Mouse (Mus musculus): ENCODE measurements around the gene Olfr549. TPM values are rescaled to one million over a fixed set of nuclear protein-coding genes. Genes with fewer than 3 reads are reported as not detected.

Olfr549 gene
- polyA plus RNA-seq, 1 experiment, result not detected

- Histone ChIP-seq H3K4me1 (ENCODE audit: control insufficient read depth, insufficient read depth, low read length) (peaks cover 3% of the 10 kb centered on the region; the same call in 1 of the 2 replicates), H3K27ac (ENCODE audit: insufficient read depth, low read depth, low read length) (no peak overlapping the region), H3K4me3 (ENCODE audit: insufficient read depth, low read depth, low read length) (no peak overlapping the region)
- no peak for TF ChIP-seq CTCF (IDR thresholded peaks at IDR 0.05; ENCODE audit: insufficient read depth, low read depth, low read length)
- no peak for TF ChIP-seq POLR2A (IDR thresholded peaks at IDR 0.05; ENCODE audit: insufficient read depth, low read depth, low read length)
- 88% methylated on average over 4 of the region's 4 CpGs for WGBS
Measured at GRCm38 (mm10) chr7:102566219-102566618, 16.5 kb downstream of the Olfr549 start.

GRCm38 (mm10) chr7:102571142-102571541 lies 21.5 kb downstream of the Olfr549 start, which contains the start of gene Olfr550:
Gene Olfr550, plus strand, starts transcription at chr7:102571442.
- no peak within 1 kb of the TSS for H3K27ac ChIP-seq (ENCODE audit: insufficient read depth, low read depth, low read length)
- WGBS, result 88% methylated on average over 8 of the region's 8 CpGs

GRCm38 (mm10) chr7:102573174-102573830 lies 23.6 kb downstream of the Olfr549 start:
- TF ChIP-seq CTCF (IDR thresholded peaks at IDR 0.05; ENCODE audit: insufficient read depth, low read depth, low read length), result no peak
- no peak for TF ChIP-seq POLR2A (IDR thresholded peaks at IDR 0.05; ENCODE audit: insufficient read depth, low read depth, low read length)
- WGBS, result 73% methylated on average over 3 of the region's 3 CpGs
- Histone ChIP-seq H3K4me1 (ENCODE audit: control insufficient read depth, insufficient read depth, low read length) (no peaks in the 10 kb centered on the region), H3K27ac (ENCODE audit: insufficient read depth, low read depth, low read length) (no peak overlapping the region), H3K4me3 (ENCODE audit: insufficient read depth, low read depth, low read length) (no peak overlapping the region)

More at GRCm38 (mm10) chr7:102571142-102571541, 21.5 kb downstream of the Olfr549 start, which contains the start of gene Olfr550:
- no peak for TF ChIP-seq POLR2A (IDR thresholded peaks at IDR 0.05; ENCODE audit: insufficient read depth, low read depth, low read length)
- TF ChIP-seq CTCF (IDR thresholded peaks at IDR 0.05; ENCODE audit: insufficient read depth, low read depth, low read length), result no peak
- no peaks in the 10 kb centered on the region for H3K4me1 ChIP-seq (ENCODE audit: control insufficient read depth, insufficient read depth, low read length)
- no peak within 1 kb of the TSS for H3K4me3 ChIP-seq (ENCODE audit: insufficient read depth, low read depth, low read length)

- TF ChIP-seq POLR2A (IDR thresholded peaks at IDR 0.05; ENCODE audit: insufficient read depth, low read depth, low read length) (no peak), CTCF (IDR thresholded peaks at IDR 0.05; ENCODE audit: insufficient read depth, low read depth, low read length) (no peak)
- no peaks in the 10 kb centered on the region for H3K4me1 ChIP-seq (ENCODE audit: control insufficient read depth, insufficient read depth, low read length)
- WGBS, result 45% methylated on average over 6 of the region's 6 CpGs
- H3K27ac ChIP-seq (ENCODE audit: insufficient read depth, low read depth, low read length), result no peak overlapping the region
- H3K4me3 ChIP-seq (ENCODE audit: insufficient read depth, low read depth, low read length), result no peak overlapping the region
Measured at GRCm38 (mm10) chr7:102575998-102576397, 26.3 kb downstream of the Olfr549 start.

GRCm38 (mm10) chr7:102591786-102592185 lies 42.1 kb downstream of the Olfr549 start, which contains the start of gene Olfr551:
Gene Olfr551, minus strand, starts transcription at chr7:102591886.
- no peak within 1 kb of the TSS for H3K4me3 ChIP-seq (ENCODE audit: insufficient read depth, low read depth, low read length)
- H3K4me1 ChIP-seq (ENCODE audit: control insufficient read depth, insufficient read depth, low read length), result no peaks in the 10 kb centered on the region
- H3K27ac ChIP-seq (ENCODE audit: insufficient read depth, low read depth, low read length), result no peak within 1 kb of the TSS
- WGBS, result 92% methylated on average over 3 of the region's 3 CpGs
- TF ChIP-seq POLR2A (IDR thresholded peaks at IDR 0.05; ENCODE audit: insufficient read depth, low read depth, low read length), result no peak
- TF ChIP-seq CTCF (IDR thresholded peaks at IDR 0.05; ENCODE audit: insufficient read depth, low read depth, low read length), result no peak

GRCm38 (mm10) chr7:102597378-102598031 lies 47.8 kb downstream of the Olfr549 start, which contains the start of gene Olfr552:
Gene Olfr552, plus strand, starts transcription at chr7:102597770.
- 25% methylated on average over 1 of the region's 1 CpGs for WGBS
- Histone ChIP-seq H3K27ac (ENCODE audit: insufficient read depth, low read depth, low read length) (no peak within 1 kb of the TSS), H3K4me3 (ENCODE audit: insufficient read depth, low read depth, low read length) (no peak within 1 kb of the TSS), H3K4me1 (ENCODE audit: control insufficient read depth, insufficient read depth, low read length) (no peaks in the 10 kb centered on the region)
- TF ChIP-seq POLR2A (IDR thresholded peaks at IDR 0.05; ENCODE audit: insufficient read depth, low read depth, low read length) (no peak), CTCF (IDR thresholded peaks at IDR 0.05; ENCODE audit: insufficient read depth, low read depth, low read length) (no peak)

Other genes with a start within 250 kb of the Olfr549 start
- gene Rrm1, start 108.2 kb upstream of the Olfr549 start, polyA plus RNA-seq (2012; ENCODE audit: insufficient read depth, insufficient read length, low replicate concordance, missing spikeins), result not detected in 2 replicates
- gene Olfr543, start 68.2 kb upstream of the Olfr549 start, polyA plus RNA-seq (2012; ENCODE audit: insufficient read depth, insufficient read length, low replicate concordance, missing spikeins), result not detected in 2 replicates
- gene Olfr544, start 61.6 kb upstream of the Olfr549 start, polyA plus RNA-seq (2012; ENCODE audit: insufficient read depth, insufficient read length, low replicate concordance, missing spikeins), result not detected in 2 replicates
- gene Olfr545, start 50.3 kb upstream of the Olfr549 start, polyA plus RNA-seq (2012; ENCODE audit: insufficient read depth, insufficient read length, low replicate concordance, missing spikeins), result not detected in 2 replicates
- not detected in 2 replicates for gene Olfr547, start 15.1 kb upstream of the Olfr549 start, polyA plus RNA-seq (2012; ENCODE audit: insufficient read depth, insufficient read length, low replicate concordance, missing spikeins)
- gene Olfr548-ps1, start 9.0 kb upstream of the Olfr549 start, polyA plus RNA-seq (2012; ENCODE audit: insufficient read depth, insufficient read length, low replicate concordance, missing spikeins), result not detected in 2 replicates
- gene Trim21, start 15.6 kb downstream of the Olfr549 start, polyA plus RNA-seq (2012; ENCODE audit: insufficient read depth, insufficient read length, low replicate concordance, missing spikeins), result not detected in 2 replicates
- gene Olfr550, start 21.6 kb downstream of the Olfr549 start, polyA plus RNA-seq (2012; ENCODE audit: insufficient read depth, insufficient read length, low replicate concordance, missing spikeins), result not detected in 2 replicates
- not detected in 2 replicates for gene Olfr551, start 42.0 kb downstream of the Olfr549 start, polyA plus RNA-seq (2012; ENCODE audit: insufficient read depth, insufficient read length, low replicate concordance, missing spikeins)
- not detected in 2 replicates for gene Olfr552, start 47.9 kb downstream of the Olfr549 start, polyA plus RNA-seq (2012; ENCODE audit: insufficient read depth, insufficient read length, low replicate concordance, missing spikeins)
- gene Olfr553, start 68.3 kb downstream of the Olfr549 start, polyA plus RNA-seq (2012; ENCODE audit: insufficient read depth, insufficient read length, low replicate concordance, missing spikeins), result not detected in 2 replicates
- gene Olfr554, start 88.6 kb downstream of the Olfr549 start, polyA plus RNA-seq (2012; ENCODE audit: insufficient read depth, insufficient read length, low replicate concordance, missing spikeins), result not detected in 2 replicates
- gene Olfr555, start 109.0 kb downstream of the Olfr549 start, polyA plus RNA-seq (2012; ENCODE audit: insufficient read depth, insufficient read length, low replicate concordance, missing spikeins), result not detected in 2 replicates
- not detected in 2 replicates for gene Olfr556, start 115.0 kb downstream of the Olfr549 start, polyA plus RNA-seq (2012; ENCODE audit: insufficient read depth, insufficient read length, low replicate concordance, missing spikeins)
- gene Trim68, start 137.5 kb downstream of the Olfr549 start, polyA plus RNA-seq (2012; ENCODE audit: insufficient read depth, insufficient read length, low replicate concordance, missing spikeins), result not detected in 2 replicates
- not detected in 2 replicates for gene Olfr557, start 146.0 kb downstream of the Olfr549 start, polyA plus RNA-seq (2012; ENCODE audit: insufficient read depth, insufficient read length, low replicate concordance, missing spikeins)
- gene Olfr558, start 152.3 kb downstream of the Olfr549 start, polyA plus RNA-seq (2012; ENCODE audit: insufficient read depth, insufficient read length, low replicate concordance, missing spikeins), result not detected in 2 replicates
- gene Olfr33, start 169.2 kb downstream of the Olfr549 start, polyA plus RNA-seq (2012; ENCODE audit: insufficient read depth, insufficient read length, low replicate concordance, missing spikeins), result not detected in 2 replicates
- gene Olfr559, start 177.6 kb downstream of the Olfr549 start, polyA plus RNA-seq (2012; ENCODE audit: insufficient read depth, insufficient read length, low replicate concordance, missing spikeins), result not detected in 2 replicates
- gene Olfr560, start 209.5 kb downstream of the Olfr549 start, polyA plus RNA-seq (2012; ENCODE audit: insufficient read depth, insufficient read length, low replicate concordance, missing spikeins), result not detected in 2 replicates
- not detected in 2 replicates for gene Olfr78, start 209.6 kb downstream of the Olfr549 start, polyA plus RNA-seq (2012; ENCODE audit: insufficient read depth, insufficient read length, low replicate concordance, missing spikeins)
- gene Olfr561, start 221.4 kb downstream of the Olfr549 start, polyA plus RNA-seq (2012; ENCODE audit: insufficient read depth, insufficient read length, low replicate concordance, missing spikeins), result not detected in 2 replicates

Measured in olfactory bulb, adult 2 months (tissue).